Mouse (Mus musculus) left cerebral cortex, adult 9 months (tissue): ENCODE measurements around the gene Dlx5.

ENCODE experiments used
- DNase-seq, 2 experiments: peaks; one replicate each; pipeline ENCODE4 v3.0.0; 2022; ENCODE audit warnings: low spot score in 2 of 2

Dlx5 gene

DNA sequence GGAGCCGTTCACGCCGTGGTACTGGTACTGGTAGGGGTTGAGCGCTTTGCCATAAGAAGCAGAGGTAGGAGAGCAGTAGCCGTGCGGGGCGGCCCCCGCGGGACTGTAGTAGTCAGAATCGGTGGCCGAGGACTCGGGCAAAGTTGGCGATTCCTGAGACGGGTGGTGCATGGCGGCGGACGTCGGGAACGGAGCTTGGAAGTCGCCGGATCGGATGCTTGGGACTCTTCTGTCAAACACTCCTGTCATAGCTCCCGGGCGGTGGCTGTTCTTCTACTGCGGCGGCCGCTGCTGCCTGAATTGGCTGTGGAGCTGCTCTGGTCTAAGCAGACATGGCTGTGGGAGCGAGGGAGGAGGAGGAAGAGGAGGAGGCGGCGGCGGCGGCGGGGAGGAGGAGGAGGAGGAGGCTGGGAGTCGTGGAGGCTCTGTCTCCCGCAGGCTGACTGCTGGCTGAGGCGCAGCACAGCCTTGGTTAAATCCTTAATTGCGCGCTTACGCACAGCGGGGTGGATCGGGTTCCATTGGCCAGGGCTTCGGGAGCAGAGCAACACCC is at the start of gene Dlx5:
TSS of gene Dlx5 (minus strand) at position 448 of the 553 bp plus-strand sequence.
- DNase-seq = peak in 1 of 2 experiments; percentile 69

DNA sequence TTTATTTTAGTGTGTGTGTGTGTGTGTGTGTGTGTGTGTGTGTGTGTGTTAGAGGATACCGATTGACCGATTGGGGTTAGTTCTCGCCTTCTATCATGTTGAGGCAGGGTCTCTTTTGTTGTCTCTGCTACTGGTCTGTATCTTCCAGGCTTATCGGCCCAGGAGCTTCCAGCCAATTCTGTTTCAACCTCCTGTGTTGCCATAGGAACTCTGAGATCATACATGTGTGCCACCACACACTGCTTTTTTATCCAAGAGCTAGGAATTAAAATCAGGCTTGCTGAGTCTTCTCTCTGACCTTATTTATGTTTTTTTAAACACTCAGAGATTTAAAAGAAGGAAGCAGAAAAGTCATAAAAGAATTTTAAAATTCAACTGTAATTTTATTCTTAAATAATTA is 49.6 kb upstream of the Dlx5 start:
- no peak for DNase-seq

- no peak for DNase-seq
Measured at GRCm38 (mm10) chr6:6930831-6931230, 48.9 kb upstream of the Dlx5 start.

DNA sequence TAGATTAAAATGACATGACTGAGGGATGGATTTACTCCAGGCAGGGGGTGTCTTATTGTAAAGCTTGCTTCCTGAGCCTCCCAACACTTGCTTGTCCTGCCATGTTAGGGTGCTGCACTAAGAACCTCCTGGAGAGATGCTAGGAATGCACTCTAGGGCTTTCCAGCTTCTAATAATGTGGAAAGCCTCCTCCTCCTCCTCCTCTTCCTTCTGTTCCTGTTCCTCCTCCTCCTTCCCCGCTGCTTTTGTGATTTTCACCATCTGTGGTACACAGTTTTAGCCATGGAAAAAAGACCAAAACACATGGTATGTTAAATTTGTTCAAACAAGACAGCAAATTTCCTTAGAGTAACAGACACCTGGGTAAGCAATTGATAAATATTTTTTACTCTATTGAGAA is 43.4 kb upstream of the Dlx5 start:
- peak in 1 of 2 experiments; percentile 3 for DNase-seq

DNA sequence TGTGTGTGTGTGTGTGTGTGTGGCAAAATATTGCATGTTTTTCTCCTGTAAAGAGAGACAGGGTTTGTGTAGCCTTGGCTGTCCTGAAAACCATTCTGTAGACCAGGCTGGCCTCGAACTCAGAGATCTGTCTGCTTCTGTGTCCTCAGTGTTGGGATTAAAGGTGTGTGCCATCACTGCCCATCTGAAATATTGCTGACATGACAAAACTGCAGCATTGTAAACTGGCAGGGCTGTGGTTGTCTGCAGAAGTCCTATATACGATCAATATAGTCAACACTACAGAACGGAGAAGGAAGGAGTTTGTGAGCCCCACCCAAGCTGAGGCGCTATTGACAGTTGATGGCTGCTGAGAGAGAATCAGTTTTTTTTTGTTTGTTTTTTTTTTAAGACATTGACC is 35.4 kb upstream of the Dlx5 start:
- no peak for DNase-seq

DNA sequence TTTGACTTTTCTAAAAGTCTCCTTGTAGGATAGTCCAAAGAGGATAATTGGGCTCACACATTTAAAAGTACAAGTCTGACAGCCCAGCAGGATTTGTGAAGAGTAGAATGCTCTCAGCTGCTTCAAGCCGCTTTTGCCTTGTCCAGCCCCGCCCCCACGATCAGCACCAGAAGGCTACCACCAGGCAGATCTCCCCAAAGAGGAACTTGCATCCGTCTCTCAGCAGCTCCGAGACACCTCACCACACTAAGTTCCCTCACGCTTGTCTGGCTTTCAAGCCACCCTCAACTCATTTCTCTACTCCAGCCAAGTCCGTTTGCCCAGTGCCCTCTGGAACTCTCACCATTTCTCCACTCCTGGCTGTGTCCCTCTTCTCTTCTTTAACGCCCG is 33.6 kb upstream of the Dlx5 start:
- no peak for DNase-seq

- peak in 1 of 2 experiments; percentile 55 for DNase-seq
Measured at GRCm38 (mm10) chr6:6914849-6915525, 33.1 kb upstream of the Dlx5 start.

DNA sequence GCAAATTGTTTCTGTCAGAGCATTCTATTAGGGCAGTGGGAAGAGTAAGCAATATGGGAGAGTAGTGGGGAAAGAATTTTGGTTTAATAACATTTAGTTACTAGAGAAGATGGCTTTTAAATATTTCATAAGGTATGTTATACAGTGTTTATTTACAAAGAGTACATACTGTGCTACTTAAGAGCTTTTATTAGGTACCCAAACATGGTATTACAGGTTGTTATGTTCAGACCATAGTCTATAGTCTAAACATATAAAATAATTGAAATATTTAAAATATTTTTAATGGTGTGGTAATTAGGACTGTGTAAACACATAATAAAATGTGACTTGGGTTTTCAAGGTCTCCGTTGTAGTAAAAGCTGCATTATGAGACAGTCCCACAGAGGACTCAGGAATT is 32.4 kb upstream of the Dlx5 start:
- no peak for DNase-seq

GRCm38 (mm10) chr6:6909586-6909985 is 27.7 kb upstream of the Dlx5 start:
- no peak for DNase-seq

- no peak for DNase-seq
Measured at GRCm38 (mm10) chr6:6890047-6890446, 8.2 kb upstream of the Dlx5 start.

GRCm38 (mm10) chr6:6886225-6886624 is 4.3 kb upstream of the Dlx5 start:
- DNase-seq = no peak

GRCm38 (mm10) chr6:6884897-6885296 is 3.0 kb upstream of the Dlx5 start:
- no peak for DNase-seq

DNA sequence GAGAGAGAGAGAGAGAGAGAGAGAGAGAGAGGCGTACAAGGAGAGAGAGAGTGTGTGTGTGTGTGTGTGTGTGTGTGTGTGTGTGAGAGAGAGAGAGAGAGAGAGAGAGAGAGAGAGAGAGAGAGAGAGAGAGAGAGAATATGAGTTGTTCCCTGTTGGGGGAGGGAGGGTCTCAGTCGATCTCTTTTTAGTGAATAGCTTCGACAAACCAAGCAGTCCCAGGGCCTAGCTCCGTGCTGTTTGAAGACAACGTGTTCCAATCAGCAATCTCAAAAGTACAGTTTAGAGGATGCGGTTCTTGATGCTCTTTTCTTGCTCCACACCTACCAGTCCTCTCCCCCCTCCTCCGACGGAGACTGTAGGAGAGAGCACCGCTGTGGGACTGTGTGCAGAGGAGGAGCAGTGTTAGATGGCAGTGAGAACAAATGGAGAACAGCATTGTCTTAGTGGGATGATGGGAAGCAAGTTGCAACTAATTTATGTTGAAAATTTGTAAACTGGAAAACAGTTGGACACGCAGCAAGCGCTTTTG is 447 bp upstream of the Dlx5 start:
- DNase-seq = no peak

DNA sequence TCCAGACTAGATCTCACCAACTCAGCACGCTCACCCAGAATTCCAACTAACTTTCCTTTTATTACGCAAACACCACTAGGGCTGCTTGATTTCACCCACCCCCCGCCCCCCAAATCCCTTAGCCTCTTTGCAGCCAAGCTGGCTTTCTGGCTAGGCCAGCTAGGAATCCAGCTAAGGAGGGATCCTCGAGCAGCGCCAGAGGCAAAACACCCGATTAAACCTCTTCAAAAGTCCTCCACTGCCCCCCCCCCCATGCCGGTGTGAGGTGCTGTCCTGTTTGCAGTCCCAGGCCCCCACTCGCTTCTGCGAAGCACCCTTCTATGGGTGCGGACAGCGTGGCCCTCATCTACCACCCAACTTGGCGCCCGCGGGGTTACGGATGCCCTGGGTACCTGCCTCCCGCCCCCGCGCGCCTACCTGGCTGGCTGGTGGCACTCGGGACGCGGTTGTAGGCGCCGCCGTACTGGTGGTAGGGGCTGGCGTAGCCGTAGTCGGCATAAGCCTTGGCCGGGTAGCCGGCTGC is 709 bp downstream of the Dlx5 start:
- DNase-seq = no peak

DNA sequence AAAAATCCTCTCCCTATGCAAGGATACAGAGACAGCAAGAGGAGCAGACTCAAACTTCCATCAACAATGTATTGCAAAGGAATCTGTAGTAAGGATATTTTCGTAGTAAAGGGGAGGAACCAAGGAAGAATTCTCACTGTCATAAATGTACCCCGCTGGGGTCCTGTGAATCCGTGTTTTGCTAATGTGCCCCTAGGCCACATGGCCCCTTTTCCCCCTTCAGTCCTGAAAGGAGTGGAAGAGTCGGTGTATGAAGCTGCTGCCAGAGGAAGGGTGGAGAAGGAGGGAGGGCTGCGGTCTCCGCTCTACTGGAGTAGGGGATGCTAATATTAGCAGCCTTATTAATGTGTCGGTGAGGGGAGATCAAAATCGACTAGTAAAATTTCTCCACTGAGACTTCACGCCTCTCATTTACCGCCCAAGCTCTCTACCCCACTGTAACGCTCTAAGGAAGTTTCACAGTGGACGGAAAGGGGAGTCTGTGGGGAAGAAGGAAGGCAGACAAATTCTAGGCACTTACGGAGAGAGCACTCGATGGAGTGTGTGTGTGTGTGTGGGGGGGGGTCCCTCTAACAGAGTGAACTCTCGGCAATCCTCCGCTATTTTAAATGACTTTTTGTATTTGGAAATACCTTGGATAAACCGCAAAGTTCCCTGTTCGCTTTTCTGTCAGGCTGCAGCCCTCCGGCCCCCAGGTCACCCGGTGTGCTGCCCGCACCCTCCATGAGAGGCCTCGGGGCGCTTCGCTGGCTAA is 1.3 kb downstream of the Dlx5 start:
- DNase-seq = no peak

GRCm38 (mm10) chr6:6879371-6880325 is 2.2 kb downstream of the Dlx5 start:
- DNase-seq = no peak

GRCm38 (mm10) chr6:6878841-6879291 is 3.0 kb downstream of the Dlx5 start:
- DNase-seq = no peak

DNA sequence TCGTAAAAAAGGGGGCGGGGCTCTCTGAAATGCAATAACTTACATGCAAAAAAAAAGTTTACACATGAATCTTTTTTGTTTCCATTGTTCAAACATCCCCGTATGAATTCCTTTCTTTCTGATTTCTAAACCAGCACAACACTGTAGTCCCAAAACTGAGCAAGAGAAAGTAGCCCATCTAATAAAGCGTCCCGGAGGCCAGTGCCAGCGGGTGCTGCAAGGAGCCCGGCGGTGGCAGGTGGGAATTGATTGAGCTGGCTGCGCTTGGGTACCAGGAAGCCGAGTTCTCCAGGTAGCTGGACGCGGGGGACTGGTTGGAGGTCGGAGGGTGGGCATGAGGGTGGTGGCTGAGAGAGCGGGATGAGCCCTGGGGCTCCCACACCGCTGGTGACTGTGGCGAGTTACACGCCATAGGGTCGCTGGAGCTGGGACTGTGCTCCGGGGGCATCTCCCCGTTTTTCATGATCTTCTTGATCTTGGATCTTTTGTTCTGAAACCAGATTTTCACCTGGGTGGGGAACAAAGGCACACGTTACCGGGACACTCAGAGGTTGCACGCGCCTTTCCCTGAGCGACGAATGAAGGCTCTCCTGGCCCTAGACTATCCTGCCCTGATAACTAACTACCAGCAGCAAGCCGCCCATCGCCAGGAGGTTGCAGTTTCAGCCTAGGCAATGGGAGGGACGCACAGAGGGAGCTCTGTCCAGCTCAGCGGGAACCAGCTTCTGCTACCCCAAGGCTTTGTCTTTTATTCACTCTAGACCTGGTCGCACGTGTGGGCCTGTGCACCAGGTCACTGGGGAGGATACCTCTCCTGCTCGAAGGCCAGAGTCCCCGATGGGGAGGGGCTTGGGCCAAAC is 3.7 kb downstream of the Dlx5 start:
- DNase-seq = no peak

DNA sequence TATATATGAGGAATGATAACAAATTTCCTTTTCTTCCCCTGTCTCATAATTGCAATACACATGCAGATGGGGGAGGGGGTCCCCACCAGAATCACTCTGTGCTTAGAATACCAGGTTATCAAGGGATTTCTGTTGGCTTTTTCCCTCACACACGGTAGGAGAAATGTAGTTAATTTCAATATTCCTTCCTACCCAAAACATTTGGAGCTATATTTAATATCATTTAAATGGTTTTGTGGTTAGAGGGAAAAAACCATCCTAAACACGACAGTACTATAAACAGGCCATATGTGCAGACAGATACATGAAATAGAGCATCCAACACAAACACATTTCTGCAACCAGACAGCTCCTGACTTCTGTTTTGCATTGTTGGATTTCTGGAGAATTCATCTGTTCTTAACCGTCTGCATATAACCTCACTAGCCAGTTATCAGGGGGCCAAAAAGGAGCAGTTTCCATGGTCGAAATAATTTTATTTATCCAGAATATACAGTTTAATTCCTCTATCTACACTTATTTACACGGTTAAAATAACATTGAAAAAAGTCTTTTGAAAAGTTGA is 4.5 kb downstream of the Dlx5 start:
- no peak for DNase-seq

- DNase-seq = no peak
Measured at GRCm38 (mm10) chr6:6876731-6877130, 5.2 kb downstream of the Dlx5 start.
